Mouse (Mus musculus): Measurements from ENCODE around the gene Shroom3. TPM values are rescaled to one million over a fixed set of nuclear protein-coding genes. Genes with fewer than 3 reads are reported as not detected.

Gene Shroom3
- polyA plus RNA-seq, 1 experiment from 2014 or later, result 6.6 TPM

DNA sequence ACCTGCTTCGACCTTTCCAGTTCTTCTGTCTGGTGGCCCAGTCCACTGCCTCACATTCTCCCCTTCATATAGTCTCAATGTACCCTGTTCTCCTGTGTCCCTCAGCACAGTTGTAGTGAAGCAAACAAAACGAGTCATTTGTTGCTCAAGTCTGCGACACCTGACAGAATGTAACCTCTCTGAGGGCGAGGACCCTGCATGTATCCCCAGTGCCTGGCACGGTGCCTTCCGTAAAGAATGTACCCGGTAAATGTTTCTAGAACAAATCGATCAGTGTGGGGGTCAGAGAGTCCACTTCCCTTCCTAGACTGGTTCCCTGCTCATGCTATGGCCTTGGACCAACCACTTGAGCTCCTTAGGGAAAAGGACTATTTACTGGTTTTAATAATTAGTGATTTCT is 38.4 kb downstream of the Shroom3 start:
- ATAC-seq (ENCODE audit: insufficient number of reproducible peaks, insufficient read depth, low FRiP score, low TSS enrichment), result no peak

DNA sequence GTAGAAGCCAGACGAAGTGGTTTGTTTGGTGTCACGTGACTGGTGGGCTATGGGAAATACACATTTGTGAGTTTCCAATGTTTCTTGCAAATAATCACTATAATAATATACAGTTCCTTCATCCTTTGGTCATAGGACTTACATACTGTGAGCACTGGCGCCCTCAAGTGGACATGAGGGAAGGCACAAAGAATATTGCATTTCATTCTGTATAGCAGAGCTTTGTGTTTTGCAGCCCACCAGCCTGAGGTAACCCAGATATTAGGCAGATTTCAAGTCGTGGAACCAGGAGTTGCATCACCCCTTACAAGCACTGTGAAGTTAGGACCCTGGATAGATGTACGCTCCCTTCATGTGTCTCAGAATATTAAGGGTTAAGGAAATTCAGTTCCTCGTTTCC is 42.7 kb downstream of the Shroom3 start:
- H3K27ac ChIP-seq, result no peak overlapping the region
- no peak for ATAC-seq (ENCODE audit: insufficient number of reproducible peaks, insufficient read depth, low FRiP score, low TSS enrichment)
- no peaks in the 10 kb centered on the region for H3K9me3 ChIP-seq
- H3K4me3 ChIP-seq, result no peak overlapping the region
- no peak overlapping the region for H3K9ac ChIP-seq
- no peak overlapping the region for H3K4me2 ChIP-seq (replicated peaks)
- H3K27me3 ChIP-seq, result no peaks in the 10 kb centered on the region
- 27% methylated on average over 6 of the region's 6 CpGs for whole genome bisulfite sequencing
- H3K4me1 ChIP-seq, result 0 out of 2 replicates have a peak, but pooled peaks cover 4% of the 10 kb centered on the region
- H3K36me3 ChIP-seq, result no peaks in the 10 kb centered on the region

More for the DNA sequence above, 38.4 kb downstream of the Shroom3 start:
- H3K27me3 ChIP-seq, result no peaks in the 10 kb centered on the region
- 92% methylated on average over 8 of the region's 8 CpGs for WGBS
- H3K9me3 ChIP-seq, result no peaks in the 10 kb centered on the region
- no peak overlapping the region for H3K4me2 ChIP-seq (replicated peaks)
- no peaks in the 10 kb centered on the region for H3K36me3 ChIP-seq
- H3K4me1 ChIP-seq, result no peaks in the 10 kb centered on the region
- no peak overlapping the region for H3K4me3 ChIP-seq
- no peak overlapping the region for H3K9ac ChIP-seq
- no peak overlapping the region for H3K27ac ChIP-seq

GRCm38 (mm10) chr5:92728252-92728828 is 45.1 kb downstream of the Shroom3 start:
- ATAC-seq (ENCODE audit: insufficient number of reproducible peaks, insufficient read depth, low FRiP score, low TSS enrichment), result no peak
- H3K4me1 ChIP-seq, result 0 out of 2 replicates have a peak, but pooled peaks cover 4% of the 10 kb centered on the region
- no peaks in the 10 kb centered on the region for H3K36me3 ChIP-seq
- H3K9ac ChIP-seq, result no peak overlapping the region
- H3K27me3 ChIP-seq, result no peaks in the 10 kb centered on the region
- H3K27ac ChIP-seq, result no peak overlapping the region
- H3K4me3 ChIP-seq, result no peak overlapping the region
- H3K9me3 ChIP-seq, result no peaks in the 10 kb centered on the region
- 44% methylated on average over 5 of the region's 5 CpGs for WGBS
- H3K4me2 ChIP-seq (replicated peaks), result no peak overlapping the region

DNA sequence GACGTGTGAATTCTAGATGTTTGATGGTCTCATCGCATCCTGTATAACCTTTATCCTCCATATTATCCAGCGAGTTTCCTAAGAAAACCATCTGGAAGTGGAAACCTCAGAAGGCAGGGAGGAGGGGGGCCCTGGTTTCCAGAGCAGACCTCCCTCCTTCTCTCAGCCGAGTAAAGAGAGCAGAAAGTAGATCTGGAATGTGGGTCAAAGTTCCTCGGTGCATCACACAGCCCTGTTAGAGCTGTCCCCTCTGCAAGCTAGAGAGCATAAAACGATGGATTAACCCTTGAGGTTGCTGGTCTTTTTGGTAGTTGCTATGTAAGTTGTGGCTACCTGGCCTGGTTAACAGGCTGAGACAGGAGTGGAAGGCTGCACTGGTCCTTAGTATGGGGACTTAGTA is 46.0 kb downstream of the Shroom3 start:
- no peaks in the 10 kb centered on the region for H3K27me3 ChIP-seq
- H3K9ac ChIP-seq, result no peak overlapping the region
- 39% methylated on average over 6 of the region's 6 CpGs for WGBS
- H3K4me3 ChIP-seq, result no peak overlapping the region
- H3K9me3 ChIP-seq, result no peaks in the 10 kb centered on the region
- H3K27ac ChIP-seq, result no peak overlapping the region
- H3K36me3 ChIP-seq, result no peaks in the 10 kb centered on the region
- no peak for ATAC-seq (ENCODE audit: insufficient number of reproducible peaks, insufficient read depth, low FRiP score, low TSS enrichment)
- no peak overlapping the region for H3K4me2 ChIP-seq (replicated peaks)
- 0 out of 2 replicates have a peak, but pooled peaks cover 4% of the 10 kb centered on the region for H3K4me1 ChIP-seq

- H3K9ac ChIP-seq, result no peak overlapping the region
- 58% methylated on average over 3 of the region's 3 CpGs for WGBS
- H3K36me3 ChIP-seq, result no peaks in the 10 kb centered on the region
- no peaks in the 10 kb centered on the region for H3K27me3 ChIP-seq
- no peak overlapping the region for H3K4me2 ChIP-seq (replicated peaks)
- H3K9me3 ChIP-seq, result no peaks in the 10 kb centered on the region
- no peak overlapping the region for H3K4me3 ChIP-seq
- ATAC-seq (ENCODE audit: insufficient number of reproducible peaks, insufficient read depth, low FRiP score, low TSS enrichment), result no peak
- no peaks in the 10 kb centered on the region for H3K4me1 ChIP-seq
- no peak overlapping the region for H3K27ac ChIP-seq
Measured at GRCm38 (mm10) chr5:92741802-92742201, 58.6 kb downstream of the Shroom3 start.

- no peaks in the 10 kb centered on the region for H3K9me3 ChIP-seq
- WGBS, result 72% methylated on average over 5 of the region's 5 CpGs
- H3K4me3 ChIP-seq, result no peak overlapping the region
- no peak overlapping the region for H3K9ac ChIP-seq
- H3K4me2 ChIP-seq (replicated peaks), result no peak overlapping the region
- H3K36me3 ChIP-seq, result no peaks in the 10 kb centered on the region
- H3K27me3 ChIP-seq, result no peaks in the 10 kb centered on the region
- no peaks in the 10 kb centered on the region for H3K4me1 ChIP-seq
- no peak for ATAC-seq (ENCODE audit: insufficient number of reproducible peaks, insufficient read depth, low FRiP score, low TSS enrichment)
- H3K27ac ChIP-seq, result no peak overlapping the region
Measured at GRCm38 (mm10) chr5:92742701-92743100, 59.5 kb downstream of the Shroom3 start.

DNA sequence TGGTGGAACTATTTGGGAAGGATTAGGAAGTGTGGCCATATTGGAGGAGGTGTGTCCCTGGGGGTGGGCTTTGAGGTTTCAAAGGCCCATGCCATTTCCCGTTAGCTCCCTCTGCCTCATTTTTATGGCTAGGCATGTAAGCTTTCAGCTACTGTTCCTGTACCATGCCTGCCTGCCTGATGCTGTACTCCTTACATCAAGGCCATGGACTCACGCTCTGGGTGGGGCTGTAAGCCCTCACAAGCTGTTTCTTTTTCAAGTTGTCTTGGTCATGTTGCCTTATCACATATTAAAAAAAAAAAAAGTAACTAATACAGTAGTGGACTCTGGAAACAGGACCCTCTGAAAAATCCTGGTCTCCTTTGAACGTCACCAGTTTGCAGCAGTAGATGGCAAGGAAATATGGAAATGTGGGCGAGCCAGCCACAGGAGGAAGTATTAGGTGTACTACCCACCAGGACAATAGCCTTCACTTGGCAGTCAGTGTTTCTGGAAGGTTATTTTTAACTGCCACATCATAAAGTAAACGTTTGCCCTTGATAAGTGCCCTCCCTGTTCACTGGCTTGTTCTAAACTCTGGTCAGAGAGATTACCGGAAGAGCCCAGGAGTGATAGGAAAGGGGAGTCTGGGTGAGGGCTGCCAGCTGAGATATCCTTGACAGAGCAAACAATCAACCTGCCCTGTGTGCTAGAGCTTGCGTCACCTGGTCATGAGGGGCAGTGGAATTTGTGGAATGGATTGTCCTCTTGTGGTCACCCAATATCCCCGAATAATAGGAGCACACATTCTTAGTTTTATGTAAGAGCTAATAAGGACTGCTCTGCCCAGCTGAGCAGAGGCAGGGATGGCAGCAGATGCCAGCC is 62.4 kb downstream of the Shroom3 start:
- Histone ChIP-seq H3K36me3 (no peaks in the 10 kb centered on the region), H3K9me3 (no peaks in the 10 kb centered on the region), H3K9ac (no peak overlapping the region), H3K4me1 (no peaks in the 10 kb centered on the region), H3K27ac (no peak overlapping the region), H3K4me3 (no peak overlapping the region), H3K4me2 (replicated peaks) (no peak overlapping the region), H3K27me3 (no peaks in the 10 kb centered on the region)
- WGBS, result 82% methylated on average over 8 of the region's 8 CpGs
- ATAC-seq (ENCODE audit: insufficient number of reproducible peaks, insufficient read depth, low FRiP score, low TSS enrichment), result no peak

GRCm38 (mm10) chr5:92751488-92751887 is 68.3 kb downstream of the Shroom3 start:
- no peaks in the 10 kb centered on the region for H3K27me3 ChIP-seq
- H3K27ac ChIP-seq, result no peak overlapping the region
- H3K9me3 ChIP-seq, result no peaks in the 10 kb centered on the region
- no peak overlapping the region for H3K4me2 ChIP-seq (replicated peaks)
- no peak for ATAC-seq (ENCODE audit: insufficient number of reproducible peaks, insufficient read depth, low FRiP score, low TSS enrichment)
- H3K4me3 ChIP-seq, result no peak overlapping the region
- H3K36me3 ChIP-seq, result no peaks in the 10 kb centered on the region
- no peaks in the 10 kb centered on the region for H3K4me1 ChIP-seq
- 77% methylated on average over 4 of the region's 4 CpGs for WGBS
- H3K9ac ChIP-seq, result no peak overlapping the region

DNA sequence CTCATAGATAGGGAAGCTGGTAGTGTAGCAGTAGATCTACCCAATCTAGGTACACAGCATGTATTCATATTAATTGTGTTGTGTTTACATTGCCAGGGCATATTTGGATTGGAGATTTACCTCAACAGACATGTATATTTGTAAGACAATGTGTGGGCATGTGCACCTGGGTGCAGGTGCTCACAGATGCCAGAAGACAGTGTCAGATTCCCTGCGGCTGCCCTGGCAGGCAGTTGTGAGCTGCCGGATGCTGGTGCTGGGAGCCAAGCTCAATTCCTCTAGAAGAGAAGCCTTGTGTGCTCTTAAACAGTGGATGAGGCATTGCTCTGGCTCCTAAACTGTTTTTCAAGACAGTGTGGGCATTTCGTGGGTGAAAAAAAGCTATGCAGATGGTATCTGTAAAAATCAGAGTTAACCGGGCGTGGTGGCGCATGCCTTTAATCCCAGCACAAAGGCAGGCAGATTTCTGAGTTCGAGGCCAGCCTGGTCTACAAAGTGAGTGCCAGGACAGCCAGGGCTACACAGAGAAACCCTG is 72.1 kb downstream of the Shroom3 start:
- 79% methylated on average over 7 of the region's 7 CpGs for WGBS
- no peak for ATAC-seq (ENCODE audit: insufficient number of reproducible peaks, insufficient read depth, low FRiP score, low TSS enrichment)

GRCm38 (mm10) chr5:92759156-92759745 is 76.0 kb downstream of the Shroom3 start:
- no peak overlapping the region for H3K9ac ChIP-seq

More for the DNA sequence above, 72.1 kb downstream of the Shroom3 start:
- no peaks in the 10 kb centered on the region for H3K9me3 ChIP-seq
- H3K9ac ChIP-seq, result no peak overlapping the region
- H3K36me3 ChIP-seq, result no peaks in the 10 kb centered on the region
- H3K4me2 ChIP-seq (replicated peaks), result no peak overlapping the region
- H3K27ac ChIP-seq, result no peak overlapping the region
- no peaks in the 10 kb centered on the region for H3K4me1 ChIP-seq
- H3K4me3 ChIP-seq, result no peak overlapping the region
- no peaks in the 10 kb centered on the region for H3K27me3 ChIP-seq

GRCm38 (mm10) chr5:92760542-92760941 is 77.3 kb downstream of the Shroom3 start:
- H3K4me3 ChIP-seq, result no peak overlapping the region
- no peak overlapping the region for H3K9ac ChIP-seq
- H3K9me3 ChIP-seq, result no peaks in the 10 kb centered on the region
- no peaks in the 10 kb centered on the region for H3K27me3 ChIP-seq
- no peaks in the 10 kb centered on the region for H3K36me3 ChIP-seq
- no peak overlapping the region for H3K4me2 ChIP-seq (replicated peaks)
- WGBS, result 83% methylated on average over 7 of the region's 7 CpGs
- no peak for ATAC-seq (ENCODE audit: insufficient number of reproducible peaks, insufficient read depth, low FRiP score, low TSS enrichment)
- peaks cover 5% of the 10 kb centered on the region; the same call in 1 of the 2 replicates for H3K4me1 ChIP-seq
- no peak overlapping the region for H3K27ac ChIP-seq

More at GRCm38 (mm10) chr5:92759156-92759745, 76.0 kb downstream of the Shroom3 start:
- Histone ChIP-seq H3K4me2 (replicated peaks) (no peak overlapping the region), H3K4me1 (peaks cover 5% of the 10 kb centered on the region; the same call in 1 of the 2 replicates), H3K36me3 (no peaks in the 10 kb centered on the region), H3K9me3 (no peaks in the 10 kb centered on the region), H3K27me3 (no peaks in the 10 kb centered on the region), H3K4me3 (no peak overlapping the region), H3K27ac (no peak overlapping the region)
- no peak for ATAC-seq (ENCODE audit: insufficient number of reproducible peaks, insufficient read depth, low FRiP score, low TSS enrichment)
- 82% methylated on average over 6 of the region's 6 CpGs for WGBS

All from embryonic facial prominence, embryonic 12.5 days (tissue).